Mouse (Mus musculus): ENCODE data around the gene Tle4. TPM values are rescaled to one million over a fixed set of nuclear protein-coding genes. Genes with fewer than 3 reads are reported as not detected.

The Tle4 gene
- polyA plus RNA-seq, 1 experiment, result 5.4 TPM

DNA sequence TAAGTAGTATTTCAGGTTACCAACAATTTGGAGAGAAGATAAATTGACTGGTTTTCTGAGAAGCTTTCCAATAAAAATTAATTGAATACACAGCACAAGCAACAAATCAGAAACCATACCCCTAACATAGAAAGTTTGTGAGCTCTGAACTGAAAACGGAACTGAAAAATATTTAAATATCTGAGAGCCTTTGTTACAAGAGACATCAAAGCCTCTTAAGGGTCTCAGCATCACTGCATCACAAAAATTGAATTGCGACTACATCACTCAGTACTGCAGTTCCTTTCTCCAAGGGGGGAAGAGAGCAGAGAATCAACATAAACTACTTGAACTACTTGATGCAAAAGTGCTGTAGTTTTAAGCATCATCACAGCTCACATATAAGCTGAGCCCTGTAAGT, 61.2 kb downstream of the Tle4 start:
- Histone ChIP-seq H3K27me3 (replicated peaks) (no peaks in the 10 kb centered on the region), H3K4me1 (peaks cover 11% of the 10 kb centered on the region; the same call in 1 of the 2 replicates), H3K4me3 (replicated peaks) (no peak overlapping the region), H3K36me3 (replicated peaks; ENCODE audit: low read length) (peaks cover 14% of the 10 kb centered on the region), H3K9me3 (no peaks in the 10 kb centered on the region)
- TF ChIP-seq GATA1 (IDR thresholded peaks at IDR 0.05; ENCODE audit: borderline replicate concordance, low read length), result no peak
- TF ChIP-seq FLI1 (IDR thresholded peaks at IDR 0.05; ENCODE audit: low read length), result no peak

DNA sequence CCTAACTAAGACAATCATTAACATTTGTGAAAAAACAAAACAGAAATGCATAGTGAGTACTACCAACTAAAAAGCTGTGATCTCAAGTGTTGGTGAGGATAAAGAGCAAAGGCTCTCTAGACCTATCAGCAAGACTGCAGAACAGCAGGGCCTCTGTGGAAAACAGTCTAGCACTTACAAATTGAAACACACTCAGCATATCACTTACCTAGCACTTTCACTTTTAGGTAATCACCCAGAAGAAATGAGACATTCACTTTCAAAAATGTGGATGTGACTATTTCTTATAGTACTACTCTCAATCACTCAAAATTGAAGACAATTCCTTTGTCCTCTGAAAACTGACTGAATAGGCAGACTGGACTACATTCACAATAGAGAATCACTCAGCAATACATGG, 63.4 kb downstream of the Tle4 start:
- Histone ChIP-seq H3K4me3 (replicated peaks) (no peak overlapping the region), H3K9me3 (no peaks in the 10 kb centered on the region), H3K4me1 (peaks cover 11% of the 10 kb centered on the region; the same call in 1 of the 2 replicates), H3K36me3 (replicated peaks; ENCODE audit: low read length) (peaks cover 13% of the 10 kb centered on the region), H3K27me3 (replicated peaks) (no peaks in the 10 kb centered on the region)
- TF ChIP-seq GATA1 (IDR thresholded peaks at IDR 0.05; ENCODE audit: borderline replicate concordance, low read length) (no peak), FLI1 (IDR thresholded peaks at IDR 0.05; ENCODE audit: low read length) (no peak)

DNA sequence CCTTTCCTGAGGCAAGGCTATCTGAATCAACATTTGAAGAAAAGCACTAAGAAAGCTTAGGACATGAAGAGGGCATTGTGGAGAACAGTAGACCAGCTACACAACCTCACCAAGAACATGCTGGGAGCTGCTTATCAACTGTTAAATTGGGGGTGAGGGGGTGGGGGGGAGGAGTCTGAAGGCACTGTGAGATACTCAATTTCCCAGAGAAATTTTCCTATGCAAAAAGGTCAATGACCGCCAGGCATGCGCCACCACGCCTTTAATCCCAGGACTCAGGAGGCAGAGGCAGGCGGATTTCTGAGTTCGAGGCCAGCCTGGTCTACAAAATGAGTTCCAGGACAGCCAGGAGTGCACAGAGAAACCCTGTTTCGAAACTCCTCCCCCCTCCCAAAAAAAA, 65.0 kb downstream of the Tle4 start:
- no peak overlapping the region for H3K4me3 ChIP-seq (replicated peaks)
- peaks cover 11% of the 10 kb centered on the region; the same call in 1 of the 2 replicates for H3K4me1 ChIP-seq
- H3K9me3 ChIP-seq, result no peaks in the 10 kb centered on the region
- no peaks in the 10 kb centered on the region for H3K27me3 ChIP-seq (replicated peaks)
- no peak for TF ChIP-seq FLI1 (IDR thresholded peaks at IDR 0.05; ENCODE audit: low read length)
- no peak for TF ChIP-seq GATA1 (IDR thresholded peaks at IDR 0.05; ENCODE audit: borderline replicate concordance, low read length)
- peaks cover 13% of the 10 kb centered on the region for H3K36me3 ChIP-seq (replicated peaks; ENCODE audit: low read length)

DNA sequence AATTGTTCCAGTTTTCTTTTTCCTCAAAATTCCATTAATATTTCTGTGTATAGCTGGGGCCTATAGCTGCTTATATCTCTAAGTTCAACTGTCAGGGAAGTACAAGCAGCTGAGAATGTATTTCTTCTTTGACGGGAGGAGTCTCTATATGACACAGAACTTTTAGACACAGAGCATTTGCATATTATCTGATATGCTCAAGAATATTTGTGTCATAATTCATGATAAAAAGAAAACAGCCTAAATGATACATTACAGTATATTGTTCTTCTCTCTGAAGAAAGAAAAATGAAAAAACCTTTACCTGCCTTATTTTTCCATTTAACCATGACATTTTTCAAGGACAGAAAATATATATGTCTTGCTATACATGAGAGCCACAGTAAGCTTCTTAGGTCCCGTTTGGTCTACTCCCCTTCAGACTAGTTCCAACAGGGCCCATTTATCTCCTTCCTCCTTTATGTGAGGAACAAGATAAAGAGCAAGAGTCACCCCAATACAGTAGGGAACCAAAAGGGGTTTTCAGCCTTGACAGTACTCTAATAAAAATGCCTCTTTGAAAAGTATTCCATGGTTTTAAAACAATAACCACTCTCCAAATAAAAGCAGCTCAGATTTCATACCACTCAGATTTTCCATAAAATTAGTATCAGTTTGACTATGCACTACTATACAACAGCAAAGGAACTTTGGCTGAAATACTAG, 77.6 kb downstream of the Tle4 start:
- H3K4me1 ChIP-seq, result peaks cover 10% of the 10 kb centered on the region; the same call in 1 of the 2 replicates
- H3K27me3 ChIP-seq (replicated peaks), result no peaks in the 10 kb centered on the region
- H3K36me3 ChIP-seq (replicated peaks; ENCODE audit: low read length), result peaks cover 26% of the 10 kb centered on the region
- H3K4me3 ChIP-seq (replicated peaks), result no peak overlapping the region
- H3K9me3 ChIP-seq, result no peaks in the 10 kb centered on the region
- TF ChIP-seq GATA1 (IDR thresholded peaks at IDR 0.05; ENCODE audit: borderline replicate concordance, low read length), result no peak
- TF ChIP-seq FLI1 (IDR thresholded peaks at IDR 0.05; ENCODE audit: low read length), result no peak

DNA sequence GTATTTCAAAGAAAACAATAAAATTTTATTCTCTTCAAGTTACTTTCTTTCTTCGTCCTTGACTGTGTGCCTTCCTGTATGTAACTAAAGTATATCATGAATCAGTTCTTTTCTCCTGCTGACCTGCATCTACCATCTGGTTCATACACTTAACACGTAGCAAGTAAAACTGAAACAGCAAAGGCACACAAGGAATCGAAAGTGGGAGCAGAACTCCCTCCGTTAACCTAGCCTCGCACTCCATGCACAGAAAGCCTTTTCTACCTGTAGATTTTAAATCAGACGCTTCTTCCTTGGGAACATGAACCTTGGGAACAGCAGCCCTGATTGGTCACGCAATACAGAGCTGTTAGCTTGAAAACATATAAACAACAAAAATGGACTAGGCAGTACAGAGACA, 78.7 kb downstream of the Tle4 start:
- Histone ChIP-seq H3K27me3 (replicated peaks) (no peaks in the 10 kb centered on the region), H3K9me3 (no peaks in the 10 kb centered on the region), H3K4me3 (replicated peaks) (no peak overlapping the region), H3K4me1 (peaks cover 10% of the 10 kb centered on the region; the same call in 1 of the 2 replicates), H3K36me3 (replicated peaks; ENCODE audit: low read length) (peaks cover 33% of the 10 kb centered on the region)
- TF ChIP-seq GATA1 (IDR thresholded peaks at IDR 0.05; ENCODE audit: borderline replicate concordance, low read length) (no peak), FLI1 (IDR thresholded peaks at IDR 0.05; ENCODE audit: low read length) (no peak)

DNA sequence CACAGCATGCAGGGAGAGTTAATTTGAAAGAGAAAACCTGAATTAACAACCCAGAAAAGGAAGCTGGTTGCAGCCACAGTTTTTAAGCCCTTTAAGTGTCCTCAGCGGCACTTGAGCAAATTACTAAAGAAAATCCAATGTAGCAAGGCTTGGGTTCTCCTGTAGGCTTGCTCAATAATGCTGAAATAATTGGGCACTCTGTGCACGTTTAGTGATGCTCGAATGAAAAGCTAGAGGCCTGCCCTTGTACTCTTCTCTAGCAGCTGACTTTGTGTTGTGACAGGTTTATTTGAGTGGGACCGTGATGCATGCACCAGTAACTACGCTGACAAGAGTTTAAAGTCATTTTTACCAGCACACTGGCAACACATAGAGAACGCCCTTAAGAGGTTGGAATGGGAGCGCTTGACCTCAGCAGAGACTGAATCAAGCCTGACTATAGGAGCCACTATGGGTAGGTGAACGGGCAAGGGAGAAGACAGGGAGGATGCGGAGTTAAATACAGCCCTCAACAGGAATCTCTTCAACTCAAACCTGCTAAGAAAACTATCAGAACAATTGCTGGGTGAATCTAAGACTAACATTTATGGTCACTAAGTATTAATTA, 79.3 kb downstream of the Tle4 start:
- Histone ChIP-seq H3K4me1 (peaks cover 10% of the 10 kb centered on the region; the same call in 1 of the 2 replicates), H3K4me3 (replicated peaks) (no peak overlapping the region), H3K36me3 (replicated peaks; ENCODE audit: low read length) (peaks cover 38% of the 10 kb centered on the region), H3K9me3 (no peaks in the 10 kb centered on the region), H3K27me3 (replicated peaks) (no peaks in the 10 kb centered on the region)
- TF ChIP-seq GATA1 (IDR thresholded peaks at IDR 0.05; ENCODE audit: borderline replicate concordance, low read length) (no peak), FLI1 (IDR thresholded peaks at IDR 0.05; ENCODE audit: low read length) (no peak)

DNA sequence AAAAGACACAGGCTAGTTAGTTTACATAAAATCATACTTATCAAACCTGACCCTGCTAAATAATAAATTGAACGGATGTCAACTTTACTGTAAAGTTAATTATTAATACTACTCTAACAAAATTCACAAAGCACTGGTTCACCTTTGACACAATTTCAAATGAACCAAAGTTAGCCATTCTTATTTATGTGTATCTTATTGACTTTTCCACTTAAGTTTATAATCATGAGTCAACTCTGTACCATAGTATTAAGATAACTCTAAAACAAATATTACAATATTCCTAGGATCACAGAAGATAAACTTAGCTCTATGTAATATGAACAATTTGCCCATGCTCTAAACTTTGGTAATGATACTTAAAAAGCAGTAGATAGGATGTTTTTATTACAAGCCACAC, 81.4 kb downstream of the Tle4 start:
- H3K9me3 ChIP-seq, result no peaks in the 10 kb centered on the region
- no peak for TF ChIP-seq FLI1 (IDR thresholded peaks at IDR 0.05; ENCODE audit: low read length)
- no peak for TF ChIP-seq GATA1 (IDR thresholded peaks at IDR 0.05; ENCODE audit: borderline replicate concordance, low read length)
- H3K4me1 ChIP-seq, result peaks cover 10% of the 10 kb centered on the region; the same call in 1 of the 2 replicates
- H3K27me3 ChIP-seq (replicated peaks), result no peaks in the 10 kb centered on the region
- peaks cover 50% of the 10 kb centered on the region for H3K36me3 ChIP-seq (replicated peaks; ENCODE audit: low read length)
- H3K4me3 ChIP-seq (replicated peaks), result no peak overlapping the region

DNA sequence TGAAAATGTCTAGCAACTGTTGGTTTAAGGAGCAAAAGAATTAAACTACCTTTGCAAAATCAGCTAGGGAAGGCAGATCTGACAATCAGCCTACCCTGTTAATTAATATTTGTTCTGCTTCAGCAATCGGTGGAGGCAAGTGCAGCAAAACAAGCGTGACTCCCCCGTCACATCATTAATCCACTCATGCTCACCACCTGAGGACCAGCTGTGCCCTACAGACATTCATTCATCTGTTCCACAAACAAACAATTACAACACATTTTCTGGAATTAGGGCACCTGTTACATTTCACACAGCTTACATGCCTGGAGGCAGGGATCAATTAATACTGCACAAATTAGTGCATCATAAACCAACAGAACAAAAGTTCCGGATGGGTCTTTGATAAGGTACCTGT, 89.0 kb downstream of the Tle4 start:
- H3K9me3 ChIP-seq, result no peaks in the 10 kb centered on the region
- TF ChIP-seq FLI1 (IDR thresholded peaks at IDR 0.05; ENCODE audit: low read length) (no peak), GATA1 (IDR thresholded peaks at IDR 0.05; ENCODE audit: borderline replicate concordance, low read length) (no peak)
- H3K4me1 ChIP-seq, result peaks cover 26% of the 10 kb centered on the region
- no peaks in the 10 kb centered on the region for H3K27me3 ChIP-seq (replicated peaks)
- H3K4me3 ChIP-seq (replicated peaks), result no peak overlapping the region
- H3K36me3 ChIP-seq (replicated peaks; ENCODE audit: low read length), result peaks cover 23% of the 10 kb centered on the region

DNA sequence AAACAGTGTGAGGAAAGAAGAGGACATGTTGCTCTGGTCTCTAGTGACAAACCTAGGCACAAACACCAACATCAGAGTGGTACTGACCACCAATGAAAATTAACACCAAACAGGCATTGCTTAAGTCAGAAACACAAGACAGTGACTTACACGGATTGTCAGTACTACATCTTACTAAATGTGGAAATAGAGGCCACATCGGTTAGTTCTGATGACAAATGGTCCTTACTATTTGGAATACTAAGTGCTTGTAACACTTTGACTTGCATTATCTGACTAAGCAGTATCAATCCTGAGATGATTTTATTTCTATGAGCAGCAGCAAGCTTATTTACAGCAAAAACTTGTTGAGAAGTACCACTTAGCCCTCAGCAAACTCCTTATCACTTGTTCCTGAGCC, 89.9 kb downstream of the Tle4 start:
- H3K9me3 ChIP-seq, result no peaks in the 10 kb centered on the region
- TF ChIP-seq FLI1 (IDR thresholded peaks at IDR 0.05; ENCODE audit: low read length) (no peak), GATA1 (IDR thresholded peaks at IDR 0.05; ENCODE audit: borderline replicate concordance, low read length) (no peak)
- peaks cover 15% of the 10 kb centered on the region for H3K36me3 ChIP-seq (replicated peaks; ENCODE audit: low read length)
- H3K4me1 ChIP-seq, result peaks cover 26% of the 10 kb centered on the region
- no peaks in the 10 kb centered on the region for H3K27me3 ChIP-seq (replicated peaks)
- H3K4me3 ChIP-seq (replicated peaks), result no peak overlapping the region

Measured in megakaryocyte, embryonic 14.5 days (primary cell).